Mouse (Mus musculus): ENCODE measurements around the gene Arfgef2. TPM values are rescaled to one million over a fixed set of nuclear protein-coding genes. Genes with fewer than 3 reads are reported as not detected.

The Arfgef2 gene
- total RNA-seq, 1 experiment, result 23.6 TPM

GRCm38 (mm10) chr2:166910536-166910935, 105.1 kb downstream of the Arfgef2 start:
- Histone ChIP-seq H3K4me3 (ENCODE audit: insufficient read depth in 1 of 2, low read depth in 1 of 2, low read length in 2 of 2, poor library complexity in 1 of 2, severe bottlenecking in 1 of 2) (no peak overlapping the region), H3K27ac (ENCODE audit: insufficient read depth, low read depth, low read length, poor library complexity, severe bottlenecking) (no peak overlapping the region), H3K4me1 (ENCODE audit: control insufficient read depth in 2 of 2, insufficient read depth in 2 of 2, low read length in 2 of 2, poor library complexity in 1 of 2) (peaks cover 8 to 11% of the 10 kb centered on the region in 2 experiments; a peak in 3 of 4 replicates), H3K36me3 (ENCODE audit: control insufficient read depth, insufficient read depth, low read length, poor library complexity, severe bottlenecking) (peaks cover 7% of the 10 kb centered on the region; the same call in 1 of the 2 replicates), H3K9ac (ENCODE audit: insufficient read depth, low read depth, low read length, poor library complexity, severe bottlenecking) (no peak overlapping the region), H3K9me3 (ENCODE audit: control insufficient read depth, insufficient read depth, low read depth, low read length) (no peaks in the 10 kb centered on the region)
- no peak for TF ChIP-seq MAFK (IDR thresholded peaks at IDR 0.05; ENCODE audit: insufficient read depth, low read depth, low read length)
- no peak for TF ChIP-seq ZNF384 (IDR thresholded peaks at IDR 0.05; ENCODE audit: low read depth, low read length)
- no peak for TF ChIP-seq ZC3H11A (IDR thresholded peaks at IDR 0.05; ENCODE audit: borderline replicate concordance, low read depth, low read length)
- no peak for TF ChIP-seq CHD2 (IDR thresholded peaks at IDR 0.05; ENCODE audit: low read depth, low read length)
- TF ChIP-seq HCFC1 (IDR thresholded peaks at IDR 0.05; ENCODE audit: borderline replicate concordance, insufficient read depth, low read length), result no peak
- DNase-seq (ENCODE audit: low read depth, low spot score), result no peak
- in situ Hi-C loops (cut with MboI; ENCODE audit: low sequenced_read_pairs in 2 of 2, unreplicated experiment in 2 of 2), result no loop called here

GRCm38 (mm10) chr2:166923971-166924370, 118.6 kb downstream of the Arfgef2 start:
- Histone ChIP-seq H3K4me1 (ENCODE audit: control insufficient read depth in 2 of 2, insufficient read depth in 2 of 2, low read length in 2 of 2, poor library complexity in 1 of 2) (no peaks in the 10 kb centered on the region), H3K4me3 (ENCODE audit: insufficient read depth in 1 of 2, low read depth in 1 of 2, low read length in 2 of 2, poor library complexity in 1 of 2, severe bottlenecking in 1 of 2) (no peak overlapping the region), H3K27ac (ENCODE audit: insufficient read depth, low read depth, low read length, poor library complexity, severe bottlenecking) (no peak overlapping the region), H3K9me3 (ENCODE audit: control insufficient read depth, insufficient read depth, low read depth, low read length) (no peaks in the 10 kb centered on the region), H3K36me3 (ENCODE audit: control insufficient read depth, insufficient read depth, low read length, poor library complexity, severe bottlenecking) (peaks cover 18% of the 10 kb centered on the region), H3K9ac (ENCODE audit: insufficient read depth, low read depth, low read length, poor library complexity, severe bottlenecking) (no peak overlapping the region)
- DNase-seq (ENCODE audit: low read depth, low spot score), result no peak
- TF ChIP-seq MAFK (IDR thresholded peaks at IDR 0.05; ENCODE audit: insufficient read depth, low read depth, low read length) (no peak), CHD2 (IDR thresholded peaks at IDR 0.05; ENCODE audit: low read depth, low read length) (no peak), ZNF384 (IDR thresholded peaks at IDR 0.05; ENCODE audit: low read depth, low read length) (no peak), ZC3H11A (IDR thresholded peaks at IDR 0.05; ENCODE audit: borderline replicate concordance, low read depth, low read length) (no peak), HCFC1 (IDR thresholded peaks at IDR 0.05; ENCODE audit: borderline replicate concordance, insufficient read depth, low read length) (no peak)
- in situ Hi-C loops (cut with MboI; ENCODE audit: low sequenced_read_pairs in 2 of 2, unreplicated experiment in 2 of 2), result no loop called here

GRCm38 (mm10) chr2:166933943-166934342, 128.6 kb downstream of the Arfgef2 start:
- H3K27ac ChIP-seq (ENCODE audit: insufficient read depth, low read depth, low read length, poor library complexity, severe bottlenecking), result no peak overlapping the region
- no peak for TF ChIP-seq ZC3H11A (IDR thresholded peaks at IDR 0.05; ENCODE audit: borderline replicate concordance, low read depth, low read length)
- no peak for TF ChIP-seq MAFK (IDR thresholded peaks at IDR 0.05; ENCODE audit: insufficient read depth, low read depth, low read length)
- no peak for TF ChIP-seq CHD2 (IDR thresholded peaks at IDR 0.05; ENCODE audit: low read depth, low read length)
- no peak for TF ChIP-seq ZNF384 (IDR thresholded peaks at IDR 0.05; ENCODE audit: low read depth, low read length)
- TF ChIP-seq HCFC1 (IDR thresholded peaks at IDR 0.05; ENCODE audit: borderline replicate concordance, insufficient read depth, low read length), result no peak
- H3K36me3 ChIP-seq (ENCODE audit: control insufficient read depth, insufficient read depth, low read length, poor library complexity, severe bottlenecking), result peaks cover 51% of the 10 kb centered on the region
- no peaks in the 10 kb centered on the region for H3K9me3 ChIP-seq (ENCODE audit: control insufficient read depth, insufficient read depth, low read depth, low read length)
- DNase-seq (ENCODE audit: low read depth, low spot score), result no peak
- H3K9ac ChIP-seq (ENCODE audit: insufficient read depth, low read depth, low read length, poor library complexity, severe bottlenecking), result no peak overlapping the region
- H3K4me1 ChIP-seq (ENCODE audit: control insufficient read depth in 2 of 2, insufficient read depth in 2 of 2, low read length in 2 of 2, poor library complexity in 1 of 2), result no peaks in the 10 kb centered on the region
- H3K4me3 ChIP-seq (ENCODE audit: insufficient read depth in 1 of 2, low read depth in 1 of 2, low read length in 2 of 2, poor library complexity in 1 of 2, severe bottlenecking in 1 of 2), result no peak overlapping the region
- in situ Hi-C loops (cut with MboI; ENCODE audit: low sequenced_read_pairs in 2 of 2, unreplicated experiment in 2 of 2), result no loop called here

GRCm38 (mm10) chr2:166934416-166934815, 129.0 kb downstream of the Arfgef2 start:
- Histone ChIP-seq H3K4me1 (ENCODE audit: control insufficient read depth in 2 of 2, insufficient read depth in 2 of 2, low read length in 2 of 2, poor library complexity in 1 of 2) (no peaks in the 10 kb centered on the region), H3K9me3 (ENCODE audit: control insufficient read depth, insufficient read depth, low read depth, low read length) (no peaks in the 10 kb centered on the region), H3K4me3 (ENCODE audit: insufficient read depth in 1 of 2, low read depth in 1 of 2, low read length in 2 of 2, poor library complexity in 1 of 2, severe bottlenecking in 1 of 2) (no peak overlapping the region), H3K9ac (ENCODE audit: insufficient read depth, low read depth, low read length, poor library complexity, severe bottlenecking) (no peak overlapping the region), H3K36me3 (ENCODE audit: control insufficient read depth, insufficient read depth, low read length, poor library complexity, severe bottlenecking) (peaks cover 52% of the 10 kb centered on the region), H3K27ac (ENCODE audit: insufficient read depth, low read depth, low read length, poor library complexity, severe bottlenecking) (no peak overlapping the region)
- TF ChIP-seq CHD2 (IDR thresholded peaks at IDR 0.05; ENCODE audit: low read depth, low read length) (no peak), ZC3H11A (IDR thresholded peaks at IDR 0.05; ENCODE audit: borderline replicate concordance, low read depth, low read length) (no peak), ZNF384 (IDR thresholded peaks at IDR 0.05; ENCODE audit: low read depth, low read length) (no peak), HCFC1 (IDR thresholded peaks at IDR 0.05; ENCODE audit: borderline replicate concordance, insufficient read depth, low read length) (no peak), MAFK (IDR thresholded peaks at IDR 0.05; ENCODE audit: insufficient read depth, low read depth, low read length) (no peak)
- in situ Hi-C loops (cut with MboI; ENCODE audit: low sequenced_read_pairs in 2 of 2, unreplicated experiment in 2 of 2), result no loop called here
- DNase-seq (ENCODE audit: low read depth, low spot score), result no peak

GRCm38 (mm10) chr2:166935582-166935981, 130.2 kb downstream of the Arfgef2 start:
- Histone ChIP-seq H3K9me3 (ENCODE audit: control insufficient read depth, insufficient read depth, low read depth, low read length) (no peaks in the 10 kb centered on the region), H3K36me3 (ENCODE audit: control insufficient read depth, insufficient read depth, low read length, poor library complexity, severe bottlenecking) (peaks cover 49% of the 10 kb centered on the region), H3K9ac (ENCODE audit: insufficient read depth, low read depth, low read length, poor library complexity, severe bottlenecking) (no peak overlapping the region), H3K4me3 (ENCODE audit: insufficient read depth in 1 of 2, low read depth in 1 of 2, low read length in 2 of 2, poor library complexity in 1 of 2, severe bottlenecking in 1 of 2) (no peak overlapping the region), H3K27ac (ENCODE audit: insufficient read depth, low read depth, low read length, poor library complexity, severe bottlenecking) (no peak overlapping the region), H3K4me1 (ENCODE audit: control insufficient read depth in 2 of 2, insufficient read depth in 2 of 2, low read length in 2 of 2, poor library complexity in 1 of 2) (no peaks in the 10 kb centered on the region)
- no peak for TF ChIP-seq MAFK (IDR thresholded peaks at IDR 0.05; ENCODE audit: insufficient read depth, low read depth, low read length)
- TF ChIP-seq HCFC1 (IDR thresholded peaks at IDR 0.05; ENCODE audit: borderline replicate concordance, insufficient read depth, low read length), result no peak
- no peak for DNase-seq (ENCODE audit: low read depth, low spot score)
- in situ Hi-C loops (cut with MboI; ENCODE audit: low sequenced_read_pairs in 2 of 2, unreplicated experiment in 2 of 2), result no loop called here

All from ES-E14 (cell line).